Comparison of ENCODE assay signal across 11 mouse cellular contexts in genomic region chr3:79248208-79248607, GRCm38 (mm10). TPM values are rescaled to one million over a fixed set of nuclear protein-coding genes. Genes with fewer than 3 reads are reported as not detected.
DNase-seq lines count a peak whose midpoint lies in the region; ATAC-seq and TF ChIP-seq lines count a peak whose summit lies in the region.
"Had no signal": no experiment of that assay in that cellular context is flagged by ENCODE, and none has a peak within 500 bp of the region (broad histone marks: within the 10 kb centered on the region; RNA-seq: fewer than 3 reads in every experiment).

No protein-coding gene starts in this region.

- no peak overlapping the region for H3K4me2 ChIP-seq in liver, embryonic 16.5 days (ENCODE audit: low read depth, low read length)
- no peak overlapping the region for H3K4me2 ChIP-seq in liver, embryonic 11.5 days
- H3K4me2 ChIP-seq in intestine, embryonic 16.5 days (ENCODE audit: low read depth, low read length) = no peak overlapping the region
- H3K4me2 ChIP-seq: stomach, embryonic 15.5 days had no signal

- no peak overlapping the region; the same call in 1 of the 2 replicates for H3K4me3 ChIP-seq in gastrocnemius, adult 2 months
- no peak overlapping the region for H3K4me3 ChIP-seq in liver, embryonic 16.5 days (ENCODE audit: low read depth, low read length)
- no peak overlapping the region for H3K4me3 ChIP-seq in liver, embryonic 11.5 days (ENCODE audit: low read depth, low read length)
- no peak overlapping the region for H3K4me3 ChIP-seq in intestine, embryonic 16.5 days (ENCODE audit: low read length)
- H3K4me3 ChIP-seq in cerebellum, adult 2 months (replicated peaks; ENCODE audit: insufficient read depth, low read depth, low read length) = no peak overlapping the region
- H3K4me3 ChIP-seq: stomach, embryonic 15.5 days had no signal

- H3K9me3 ChIP-seq in liver, embryonic 16.5 days (replicated peaks; ENCODE audit: control insufficient read depth, low read length) = no peaks in the 10 kb centered on the region
- no peaks in the 10 kb centered on the region for H3K9me3 ChIP-seq in liver, embryonic 11.5 days (ENCODE audit: control insufficient read depth, low read length)
- H3K9me3 ChIP-seq in intestine, embryonic 16.5 days (ENCODE audit: control insufficient read depth, low read length) = 0 out of 2 replicates have a peak, but pooled peaks cover 3% of the 10 kb centered on the region
- H3K9me3 ChIP-seq: stomach, embryonic 15.5 days had no signal

- no peak for DNase-seq in gastrocnemius, adult 2 months
- DNase-seq in gastrocnemius, postnatal 10 days = no peak
- DNase-seq in liver, embryonic 11.5 days (ENCODE audit: low spot score) = no peak
- DNase-seq in thymus, postnatal 25 days = peak; percentile 33
- no peak for DNase-seq in cerebellum, adult 2 months
- no peak for DNase-seq in gastrocnemius, postnatal 14 days
- DNase-seq: adrenal gland, postnatal 10 days had no signal

- H3K4me1 ChIP-seq in liver, embryonic 16.5 days (ENCODE audit: control insufficient read depth, low read depth, low read length) = no peaks in the 10 kb centered on the region; the same call in 1 of the 2 replicates
- peaks cover 12% of the 10 kb centered on the region for H3K4me1 ChIP-seq in liver, embryonic 11.5 days (replicated peaks; ENCODE audit: control insufficient read depth, insufficient read depth, low read length)
- no peaks in the 10 kb centered on the region for H3K4me1 ChIP-seq in intestine, embryonic 16.5 days (ENCODE audit: control insufficient read depth, insufficient read depth, low read length)
- H3K4me1 ChIP-seq in cerebellum, adult 2 months (ENCODE audit: control insufficient read depth, insufficient read depth, low read length) = peaks cover 15% of the 10 kb centered on the region

- TF ChIP-seq CTCF in gastrocnemius, adult 2 months (IDR thresholded peaks at IDR 0.05) = no peak
- TF ChIP-seq CTCF in cerebellum, adult 2 months (IDR thresholded peaks at IDR 0.05; ENCODE audit: borderline replicate concordance, insufficient read depth, low read depth, low read length) = no peak

- no peak overlapping the region for H3K9ac ChIP-seq in liver, embryonic 16.5 days (ENCODE audit: low read depth, low read length)
- H3K9ac ChIP-seq in liver, embryonic 11.5 days (ENCODE audit: low read depth, low read length) = no peak overlapping the region
- no peak overlapping the region for H3K9ac ChIP-seq in intestine, embryonic 16.5 days (ENCODE audit: low read depth, low read length)
- H3K9ac ChIP-seq: stomach, embryonic 15.5 days had no signal

- no peak for TF ChIP-seq POLR2A in cerebellum, adult 2 months (IDR thresholded peaks at IDR 0.05; ENCODE audit: borderline replicate concordance, insufficient read depth, low read length)

- intact Hi-C loops in gastrocnemius, adult 2 months (cut with DNase I) = no loop called here
- intact Hi-C loops in gastrocnemius, postnatal 14 days (cut with DNase I; ENCODE audit: low total_unique reads) = no loop called here

- H3K27ac ChIP-seq in gastrocnemius, adult 2 months = peak overlapping the region; percentile 31; the same call in 1 of the 2 replicates
- H3K27ac ChIP-seq in liver, embryonic 16.5 days (ENCODE audit: low read length) = no peak overlapping the region
- no peak overlapping the region for H3K27ac ChIP-seq in liver, embryonic 11.5 days (ENCODE audit: low read depth, low read length)
- no peak overlapping the region for H3K27ac ChIP-seq in intestine, embryonic 16.5 days (ENCODE audit: low read length)
- H3K27ac ChIP-seq in cerebellum, adult 2 months (ENCODE audit: insufficient read depth, low read length) = no peak overlapping the region
- H3K27ac ChIP-seq: stomach, embryonic 15.5 days had no signal

- ATAC-seq in liver, embryonic 16.5 days (ENCODE audit: low read depth) = 0 out of 2 replicates have a peak, but pooled peaks have one; percentile 19
- ATAC-seq in liver, embryonic 11.5 days (replicated peaks; ENCODE audit: low FRiP score) = no peak
- peak; percentile 69 for ATAC-seq in intestine, embryonic 16.5 days
- ATAC-seq: midbrain, embryonic 16.5 days had no signal

- 29% methylated on average over 11 of the region's 11 CpGs for WGBS in liver, embryonic 16.5 days (ENCODE audit: insufficient replicate concordance)
- 38% methylated on average over 11 of the region's 11 CpGs for WGBS in liver, embryonic 11.5 days
- 70% methylated on average over 11 of the region's 11 CpGs for WGBS in intestine, embryonic 16.5 days
- WGBS in cerebellum, adult 2 months = 90% methylated on average over 11 of the region's 11 CpGs

- no peaks in the 10 kb centered on the region for H3K36me3 ChIP-seq in liver, embryonic 16.5 days (ENCODE audit: control insufficient read depth, insufficient read depth)
- no peaks in the 10 kb centered on the region for H3K36me3 ChIP-seq in liver, embryonic 11.5 days (ENCODE audit: control insufficient read depth, insufficient read depth, low read length)
- H3K36me3 ChIP-seq in intestine, embryonic 16.5 days (ENCODE audit: control insufficient read depth, insufficient read depth, low read length) = no peaks in the 10 kb centered on the region
- H3K36me3 ChIP-seq: stomach, embryonic 15.5 days had no signal

- H3K27me3 ChIP-seq in liver, embryonic 16.5 days (ENCODE audit: control insufficient read depth, insufficient read depth, low read depth, low read length) = no peaks in the 10 kb centered on the region
- peaks cover 3% of the 10 kb centered on the region; the same call in 1 of the 2 replicates for H3K27me3 ChIP-seq in liver, embryonic 11.5 days (replicated peaks; ENCODE audit: control insufficient read depth, insufficient read depth, low read length)
- H3K27me3 ChIP-seq in intestine, embryonic 16.5 days (replicated peaks; ENCODE audit: control insufficient read depth, insufficient read depth, low read length) = no peaks in the 10 kb centered on the region
- no peaks in the 10 kb centered on the region for H3K27me3 ChIP-seq in cerebellum, adult 2 months (ENCODE audit: control insufficient read depth, insufficient read depth, low read length)
- H3K27me3 ChIP-seq: stomach, embryonic 15.5 days had no signal

RNA-seq across cellular contexts. Expression of gene Rapgef2, which starts 38.1 kb away (rescaled TPM):
- 10 to 100 TPM; 13.0 to 29.3 TPM for total RNA-seq in gastrocnemius, adult 2 months (2021)
- total RNA-seq in gastrocnemius, postnatal 10 days (2021) = 10 to 100 TPM; 24.8 to 30.8 TPM
- polyA plus RNA-seq in liver, embryonic 16.5 days (2015; fragmentation: Nextera tagmentation; extraction: Ambion mirVana) = 1.0 and 1.4 TPM in 2 replicates
- polyA plus RNA-seq in liver, embryonic 11.5 days (2014; fragmentation: Nextera tagmentation; extraction: Ambion mirVana) = 2.7 and 3.1 TPM in 2 replicates
- 2.2 and 3.0 TPM in 2 replicates for polyA plus RNA-seq in intestine, embryonic 16.5 days (2015; fragmentation: Nextera tagmentation; extraction: Ambion mirVana)
- polyA plus RNA-seq in cerebellum, adult 2 months (2012; rRNA removed) = 29.3 and 30.5 TPM in 2 replicates
- total RNA-seq in gastrocnemius, postnatal 14 days (2021) = 10 to 100 TPM; 20.5 to 21.0 TPM
